Mouse (Mus musculus) central nervous system, embryonic 11.5 days (tissue): ENCODE data around the gene Gm30191. TPM values are rescaled to one million over a fixed set of nuclear protein-coding genes. Genes with fewer than 3 reads are reported as not detected.

Source experiments
- polyA plus RNA-seq: library from polyadenylated mRNA; depleted of rRNA; stranded (reverse); fragments of >200 nt; gene quantifications from 2 replicates; pipeline ENCODE4 v1.2.3, GENCODE M21; 2012; rRNA removed

The Gm30191 gene
- 0.31 TPM in 1 of 2 replicates, not detected in the other for polyA plus RNA-seq

DNA sequence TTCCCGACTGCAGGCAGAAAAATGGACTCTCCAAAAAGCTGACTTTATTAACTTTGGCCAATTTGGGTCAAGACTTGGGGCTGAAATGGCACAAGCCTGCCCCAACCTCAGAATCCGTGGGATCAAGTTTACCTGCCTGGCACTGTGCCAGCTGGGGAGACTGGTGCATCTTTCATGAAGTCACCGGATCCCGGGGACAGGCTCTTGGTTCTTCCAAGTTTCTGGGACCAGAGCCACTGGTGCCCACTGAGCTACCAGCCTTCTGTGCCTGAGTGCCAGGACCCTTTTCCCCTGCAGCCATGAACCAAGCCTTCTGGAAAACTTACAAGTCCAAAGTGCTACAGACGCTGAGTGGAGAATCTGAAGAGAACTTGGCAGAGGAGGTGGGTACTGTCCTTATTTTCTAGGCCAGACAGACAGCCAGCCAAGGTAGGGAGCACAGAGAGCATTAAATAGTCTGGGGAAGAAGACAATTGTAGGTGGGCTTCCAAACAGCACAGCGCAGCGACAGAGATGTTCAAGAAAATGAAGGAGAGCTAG is at the start of gene Gm30191:
Gene Gm30191, plus strand, starts transcription at position 217 of the 540 bp plus-strand sequence.

DNA sequence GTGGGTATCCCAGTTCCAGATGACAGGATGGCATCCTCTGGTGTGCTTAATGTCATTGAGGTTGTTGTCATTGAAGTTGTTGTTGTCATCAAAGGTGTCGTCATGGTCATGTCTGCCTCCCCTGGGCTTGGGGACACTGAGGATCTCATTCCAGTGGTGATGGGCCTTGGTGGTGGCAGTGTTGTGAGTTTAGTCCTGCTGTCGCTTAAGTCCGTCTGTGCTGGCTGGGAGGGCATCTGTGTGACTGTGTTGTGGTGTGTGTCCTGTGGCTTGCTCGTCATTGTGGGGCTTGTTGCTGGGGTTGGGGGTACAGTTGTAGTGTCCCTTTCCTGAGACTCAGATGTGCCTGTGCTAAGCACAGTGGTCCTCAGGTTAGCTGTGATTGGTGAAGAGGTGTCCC is 43.8 kb upstream of the Gm30191 start, which contains the start of gene Gm7534:
Gene Gm7534, minus strand, starts transcription at position 101 of the 400 bp plus-strand sequence.

GRCm38 (mm10) chr4:134227194-134227593 is 19.5 kb upstream of the Gm30191 start, which contains the start of gene Catsper4:
Gene Catsper4 (minus strand): TSS chr4:134227383.

DNA sequence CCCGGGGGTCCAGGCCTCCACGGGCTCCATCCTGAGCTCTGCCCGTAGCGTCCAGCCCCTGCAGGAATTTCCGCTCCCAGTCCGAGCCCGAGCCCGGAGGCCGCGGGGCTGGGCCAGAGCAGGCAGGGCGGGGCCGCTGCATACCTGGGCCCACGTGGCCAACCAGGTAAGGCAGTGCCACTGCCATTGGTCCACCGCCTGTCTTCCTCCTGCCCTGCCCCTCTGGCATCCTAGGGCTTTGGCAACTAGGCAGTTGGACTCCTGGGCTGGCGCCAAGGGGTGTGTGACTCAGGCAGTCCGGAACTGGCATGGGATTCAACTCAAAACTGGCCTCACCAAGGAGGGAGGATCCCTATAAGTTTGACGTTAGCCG is 8.5 kb upstream of the Gm30191 start, which contains the start of gene Cnksr1:
Gene Cnksr1, minus strand, starts transcription at position 121 of the 373 bp plus-strand sequence.

DNA sequence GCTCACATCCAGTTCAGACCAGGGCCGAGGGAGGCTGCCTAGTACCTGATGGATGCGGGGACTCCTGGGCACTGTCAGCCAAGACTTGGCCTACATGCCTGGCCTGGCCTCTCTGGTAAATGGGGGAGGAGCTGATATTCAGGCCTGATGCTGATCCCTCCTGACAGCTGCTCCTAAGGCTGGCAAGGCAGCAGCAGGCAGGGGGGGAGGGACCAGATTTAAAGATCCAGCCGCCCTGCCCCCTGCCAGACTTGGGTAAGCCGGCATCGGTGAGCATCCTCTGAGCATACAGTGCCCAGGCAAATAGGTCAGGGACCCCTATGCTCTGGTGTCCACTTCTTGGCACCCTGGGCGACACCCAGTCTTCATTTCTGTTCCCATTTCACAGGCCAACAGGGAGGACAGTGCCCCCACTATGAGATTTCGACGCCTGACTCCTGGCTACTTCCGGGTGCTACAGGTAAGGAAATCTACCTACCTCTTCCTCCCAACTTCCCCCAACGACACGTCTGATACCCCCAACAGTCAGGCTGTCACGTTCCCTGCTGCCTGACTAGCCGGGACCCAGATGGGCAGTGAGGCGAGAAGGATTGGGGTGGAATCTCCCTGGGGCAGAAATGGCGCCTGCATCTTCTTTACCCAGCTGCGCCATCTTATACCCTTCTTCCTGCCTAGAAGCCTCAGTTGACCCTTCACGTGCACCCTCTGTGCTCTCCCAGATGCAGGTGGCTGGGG is 3.1 kb upstream of the Gm30191 start, which contains the start of gene E130218I03Rik:
Gene E130218I03Rik, plus strand, starts transcription at position 147 of the 735 bp plus-strand sequence.

GRCm38 (mm10) chr4:134245148-134245843 is 1.4 kb upstream of the Gm30191 start, which contains the start of gene Zfp593:
Gene Zfp593 (minus strand): TSS chr4:134245592.

DNA sequence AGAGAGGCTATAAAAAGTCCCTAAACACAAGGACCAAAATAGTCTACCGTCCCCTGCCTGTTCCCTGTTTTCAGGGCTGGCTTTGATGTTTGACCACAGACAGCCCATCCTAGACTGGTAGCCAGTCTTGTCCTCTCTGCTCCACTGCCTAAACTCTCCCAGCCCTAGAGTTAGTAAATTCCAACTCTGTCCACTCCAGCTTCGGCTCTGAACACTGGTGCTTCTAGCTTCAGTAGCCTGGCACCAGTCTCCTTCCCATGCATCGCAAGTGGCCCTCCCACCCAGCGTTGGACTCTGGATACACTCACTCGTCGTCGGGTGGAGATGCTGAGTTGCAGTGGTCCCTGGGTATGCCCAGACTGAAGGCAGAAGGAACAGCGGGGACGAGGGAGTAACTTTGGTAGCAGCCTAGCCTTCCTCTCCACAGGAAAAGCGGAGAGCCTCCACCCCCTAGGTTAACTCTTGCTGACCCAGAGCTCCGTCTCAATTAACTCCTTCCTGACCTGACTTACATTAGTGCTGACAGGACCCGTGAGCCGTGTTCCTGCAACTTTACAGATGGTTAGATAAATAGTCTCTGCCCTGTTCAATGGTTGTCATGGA is 7.1 kb downstream of the Gm30191 start, which contains the start of gene Grrp1:
Gene Grrp1, minus strand, starts transcription at position 385 of the 603 bp plus-strand sequence.

DNA sequence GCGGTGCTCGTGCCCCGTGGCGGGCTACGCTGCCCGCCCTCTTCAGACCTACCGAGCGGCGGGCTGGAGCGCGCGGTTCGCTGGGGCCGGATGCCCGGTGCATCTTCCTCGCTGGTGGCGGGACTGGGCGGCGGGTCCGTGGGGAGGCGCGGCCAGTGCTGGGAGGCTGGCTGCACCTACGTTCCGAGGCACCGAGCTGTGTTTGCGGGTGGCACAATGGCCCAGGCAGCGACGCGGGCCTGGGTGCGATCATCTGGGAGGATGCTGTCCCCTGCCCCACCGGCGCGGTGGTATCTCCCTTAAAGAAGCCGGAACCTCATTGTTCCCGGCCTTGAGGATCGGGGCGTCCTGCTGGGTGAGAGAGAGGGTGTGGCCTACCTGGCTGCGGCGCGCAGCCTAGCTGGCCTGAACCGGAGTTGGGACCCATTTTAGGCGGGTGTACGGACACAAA is 40.9 kb downstream of the Gm30191 start, which contains the start of gene Pdik1l:
Gene Pdik1l, minus strand, starts transcription at position 321 of the 451 bp plus-strand sequence.

Other genes with a start within 250 kb of the Gm30191 start
- 36.4 and 43.8 TPM in 2 replicates for gene Dhdds, start 246.0 kb upstream of the Gm30191 start, polyA plus RNA-seq
- 4.5 and 9.5 TPM in 2 replicates for gene Lin28a, start 228.1 kb upstream of the Gm30191 start, polyA plus RNA-seq
- not detected in 2 replicates for gene Zfp683, start 193.1 kb upstream of the Gm30191 start, polyA plus RNA-seq
- gene Crybg2, start 186.1 kb upstream of the Gm30191 start, polyA plus RNA-seq, result 0.71 and 2.0 TPM in 2 replicates
- gene Cd52, start 151.9 kb upstream of the Gm30191 start, polyA plus RNA-seq, result 3.4 and 4.2 TPM in 2 replicates
- 9.2 and 11.2 TPM in 2 replicates for gene Ubxn11, start 144.4 kb upstream of the Gm30191 start, polyA plus RNA-seq
- 164 and 169 TPM in 2 replicates for gene Sh3bgrl3, start 118.1 kb upstream of the Gm30191 start, polyA plus RNA-seq
- 33.3 and 37.3 TPM in 2 replicates for gene Cep85, start 59.8 kb upstream of the Gm30191 start, polyA plus RNA-seq
- gene Gm7534, start 43.9 kb upstream of the Gm30191 start, polyA plus RNA-seq, result 0.10 TPM in 1 of 2 replicates, not detected in the other
- not detected in 2 replicates for gene Catsper4, start 19.6 kb upstream of the Gm30191 start, polyA plus RNA-seq
- gene Cnksr1, start 8.5 kb upstream of the Gm30191 start, polyA plus RNA-seq, result 0.25 and 0.62 TPM in 2 replicates
- gene E130218I03Rik, start 3.3 kb upstream of the Gm30191 start, polyA plus RNA-seq, result 0.08 TPM in 1 of 2 replicates, not detected in the other
- 14.1 and 15.2 TPM in 2 replicates for gene Zfp593, start 1.3 kb upstream of the Gm30191 start, polyA plus RNA-seq
- 7.5 and 8.5 TPM in 2 replicates for gene Grrp1, start 7.2 kb downstream of the Gm30191 start, polyA plus RNA-seq
- 9.3 and 14.4 TPM in 2 replicates for gene Pdik1l, start 41.0 kb downstream of the Gm30191 start, polyA plus RNA-seq
- 1.8 and 3.1 TPM in 2 replicates for gene Trim63, start 68.2 kb downstream of the Gm30191 start, polyA plus RNA-seq
- gene Slc30a2, start 96.2 kb downstream of the Gm30191 start, polyA plus RNA-seq, result 0.07 TPM in 1 of 2 replicates, not detected in the other
- gene Extl1, start 136.9 kb downstream of the Gm30191 start, polyA plus RNA-seq, result 0.22 and 0.68 TPM in 2 replicates
- 12.0 and 14.2 TPM in 2 replicates for gene Pafah2, start 149.4 kb downstream of the Gm30191 start, polyA plus RNA-seq
- 1,055 and 1,621 TPM in 2 replicates for gene Stmn1, start 221.4 kb downstream of the Gm30191 start, polyA plus RNA-seq
- gene Paqr7, start 249.8 kb downstream of the Gm30191 start, polyA plus RNA-seq, result 2.3 and 3.2 TPM in 2 replicates